Mouse (Mus musculus) right cerebral cortex, adult 18-20 months (tissue): ENCODE data around the gene Gm21767.
"Not testable (repeated sequence)": the region's sequence is repeated elsewhere in the genome, so short reads cannot be mapped to it uniquely, and the experiment has no call there.

Experiments
- DNase-seq: peaks from one replicate; pipeline ENCODE4 v3.0.0; 2022; ENCODE audit warnings: mixed read lengths

The Gm21767 gene

GRCm38 (mm10) chrY:13941438-13941837 lies at the start of gene Gm21767:
Gene Gm21767 (plus strand): TSS chrY:13941738.
- not testable (repeated sequence) for DNase-seq
